Mouse (Mus musculus): ENCODE measurements around the gene Sntg2. TPM values are rescaled to one million over a fixed set of nuclear protein-coding genes. Genes with fewer than 3 reads are reported as not detected.

The Sntg2 gene
- total RNA-seq, 2 experiments from 2014 or later: 0.98 TPM; not detected in 1

GRCm38 (mm10) chr12:30344806-30345205 is 28.4 kb downstream of the Sntg2 start:
- DNase-seq: no peak
- intact Hi-C loops (cut with DNase I): no loop called here
- Histone ChIP-seq H3K4me3 (no peak overlapping the region), H3K27ac (no peak overlapping the region)
- TF ChIP-seq CTCF (IDR thresholded peaks at IDR 0.05): no peak

- DNase-seq: no peak
- TF ChIP-seq CTCF (IDR thresholded peaks at IDR 0.05): no peak
- Histone ChIP-seq H3K27ac (no peak overlapping the region), H3K4me3 (no peak overlapping the region)
- intact Hi-C loops (cut with DNase I): no loop called here
Observed at GRCm38 (mm10) chr12:30336301-30336700, 36.9 kb downstream of the Sntg2 start.

- Histone ChIP-seq H3K27ac (no peak overlapping the region), H3K4me3 (no peak overlapping the region)
- intact Hi-C loops (cut with DNase I): no loop called here
- no peak for TF ChIP-seq CTCF (IDR thresholded peaks at IDR 0.05)
- no peak for DNase-seq
Observed at GRCm38 (mm10) chr12:30334502-30334901, 38.7 kb downstream of the Sntg2 start.

GRCm38 (mm10) chr12:30317971-30318370 is 55.2 kb downstream of the Sntg2 start:
- no peak for TF ChIP-seq CTCF (IDR thresholded peaks at IDR 0.05)
- intact Hi-C loops (cut with DNase I): no loop called here
- no peak overlapping the region for H3K27ac ChIP-seq
- H3K4me3 ChIP-seq: no peak overlapping the region
- DNase-seq: no peak

- intact Hi-C loops (cut with DNase I): no loop called here
- Histone ChIP-seq H3K4me3 (no peak overlapping the region), H3K27ac (no peak overlapping the region)
- no peak for DNase-seq
- no peak for TF ChIP-seq CTCF (IDR thresholded peaks at IDR 0.05)
Observed at GRCm38 (mm10) chr12:30313021-30313420, 60.2 kb downstream of the Sntg2 start.

- Histone ChIP-seq H3K27ac (no peak overlapping the region), H3K4me3 (no peak overlapping the region)
- TF ChIP-seq CTCF (IDR thresholded peaks at IDR 0.05): no peak
- no peak for DNase-seq
- intact Hi-C loops (cut with DNase I): no loop called here
Observed at GRCm38 (mm10) chr12:30308197-30308939, 64.8 kb downstream of the Sntg2 start.

- Histone ChIP-seq H3K27ac (no peak overlapping the region), H3K4me3 (no peak overlapping the region)
- no peak for DNase-seq
- intact Hi-C loops (cut with DNase I): no loop called here
- no peak for TF ChIP-seq CTCF (IDR thresholded peaks at IDR 0.05)
Observed at GRCm38 (mm10) chr12:30292724-30293560, 80.2 kb downstream of the Sntg2 start.

- no peak for DNase-seq
- Histone ChIP-seq H3K27ac (no peak overlapping the region), H3K4me3 (no peak overlapping the region)
- TF ChIP-seq CTCF (IDR thresholded peaks at IDR 0.05): no peak
- intact Hi-C loops (cut with DNase I): no loop called here
Observed at GRCm38 (mm10) chr12:30286888-30287573, 86.1 kb downstream of the Sntg2 start.

- Histone ChIP-seq H3K4me3 (no peak overlapping the region), H3K27ac (no peak overlapping the region)
- no peak for TF ChIP-seq CTCF (IDR thresholded peaks at IDR 0.05)
- DNase-seq: no peak
- intact Hi-C loops (cut with DNase I): no loop called here
Observed at GRCm38 (mm10) chr12:30283741-30284140, 89.4 kb downstream of the Sntg2 start.

GRCm38 (mm10) chr12:30272242-30272985 is 100.8 kb downstream of the Sntg2 start:
- H3K4me3 ChIP-seq: no peak overlapping the region
- intact Hi-C loops (cut with DNase I): no loop called here
- no peak overlapping the region for H3K27ac ChIP-seq
- TF ChIP-seq CTCF (IDR thresholded peaks at IDR 0.05): no peak
- DNase-seq: no peak

GRCm38 (mm10) chr12:30264206-30264605 is 109.0 kb downstream of the Sntg2 start:
- Histone ChIP-seq H3K4me3 (no peak overlapping the region), H3K27ac (no peak overlapping the region)
- no peak for TF ChIP-seq CTCF (IDR thresholded peaks at IDR 0.05)
- no peak for DNase-seq
- intact Hi-C loops (cut with DNase I): no loop called here

GRCm38 (mm10) chr12:30261187-30261586 is 112.0 kb downstream of the Sntg2 start:
- no peak for DNase-seq
- Histone ChIP-seq H3K4me3 (no peak overlapping the region), H3K27ac (no peak overlapping the region)
- intact Hi-C loops (cut with DNase I): no loop called here
- TF ChIP-seq CTCF (IDR thresholded peaks at IDR 0.05): no peak

All from gastrocnemius, adult 2 months (tissue).